Mouse (Mus musculus): ENCODE measurements at regions not wholly inside any gene's neighbourhood (a gene's known extent, or its start where the extent isn't known, plus 50 kb on each side); places are given as distances from the start of the nearest gene placed in this dataset.

DNA sequence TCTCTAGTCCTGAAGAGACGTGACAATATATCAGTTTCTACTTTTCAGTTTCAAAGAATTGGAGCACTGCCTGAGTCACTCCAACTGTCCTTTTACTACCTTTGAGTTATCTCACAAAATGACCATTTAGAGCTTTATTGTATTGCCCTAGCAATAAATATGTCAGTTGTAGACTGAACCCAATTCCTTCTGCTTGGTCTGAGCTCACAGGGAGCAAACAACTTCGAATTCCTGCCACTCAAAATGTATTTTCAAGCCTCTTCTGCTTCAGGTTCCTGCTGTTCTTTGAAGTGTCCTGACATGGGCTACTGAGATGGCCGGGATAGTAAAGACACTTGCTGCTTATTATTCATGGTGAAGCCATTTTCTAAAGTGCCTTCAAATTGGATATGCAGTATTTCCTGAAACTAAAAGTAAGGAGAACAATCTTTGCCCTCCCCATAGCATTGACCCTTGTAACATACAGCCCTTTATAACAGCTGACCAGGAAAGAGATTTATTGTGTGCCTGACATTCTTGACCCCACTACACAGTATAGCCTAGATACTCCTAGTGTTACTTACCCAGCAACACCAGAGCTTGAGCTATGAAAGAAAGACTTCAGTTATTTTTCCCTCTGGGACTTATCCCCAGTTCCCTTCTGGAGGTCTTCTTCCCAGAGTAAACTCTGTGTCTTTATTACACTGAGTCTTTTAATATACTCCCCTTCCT is 460.9 kb downstream of the Nsun3 start:
- H3K36me3 ChIP-seq (replicated peaks): no peaks in the 10 kb centered on the region
- DNase-seq (ENCODE audit: low spot score) (no peak), ATAC-seq (ENCODE audit: extremely low read depth, insufficient number of reproducible peaks, low FRiP score, poor library complexity, severe bottlenecking) (no peak)
- H3K27me3 ChIP-seq (ENCODE audit: insufficient read depth, low read length): no peaks in the 10 kb centered on the region
- no peaks in the 10 kb centered on the region for H3K4me1 ChIP-seq (ENCODE audit: insufficient read depth, low read depth, low read length)
- peaks cover 4% of the 10 kb centered on the region for H3K9me3 ChIP-seq (replicated peaks)
- no peak overlapping the region for H3K4me3 ChIP-seq (ENCODE audit: low read depth, low read length)
- TF ChIP-seq POLR2AphosphoS5 (IDR thresholded peaks at IDR 0.05; ENCODE audit: insufficient replicate concordance, low read depth, low read length) (no peak), GATA1 (IDR thresholded peaks at IDR 0.05; ENCODE audit: borderline replicate concordance, low read length) (no peak), TAL1 (conservative IDR thresholded peaks at IDR 0.05; ENCODE audit: low read depth, low read length) (no peak), GATA2 (IDR thresholded peaks at IDR 0.05; ENCODE audit: borderline replicate concordance, low read depth, low read length) (no peak), CTCF (IDR thresholded peaks at IDR 0.05; ENCODE audit: low read depth, low read length) (no peak)

DNA sequence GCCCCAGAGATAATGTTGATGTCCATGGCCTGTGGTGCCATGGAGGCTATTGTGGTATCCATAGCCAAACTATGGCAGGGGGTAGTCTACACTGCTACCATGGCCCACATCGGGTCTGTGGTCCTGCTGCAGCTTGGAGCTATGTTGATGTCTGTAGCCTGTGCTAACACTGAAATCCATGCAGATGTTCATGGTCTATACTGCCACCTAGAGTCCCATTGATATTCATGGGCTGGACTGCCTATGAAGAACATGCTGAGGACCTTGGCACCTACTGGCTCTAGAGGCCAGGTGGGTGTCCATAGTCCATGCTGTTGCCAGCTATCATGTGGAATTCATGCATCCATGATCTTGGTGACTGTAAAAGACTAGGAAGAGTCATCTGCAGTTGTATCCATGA is 463.8 kb downstream of the Nsun3 start:
- Histone ChIP-seq H3K9me3 (replicated peaks) (peaks cover 4% of the 10 kb centered on the region), H3K27me3 (ENCODE audit: insufficient read depth, low read length) (no peaks in the 10 kb centered on the region), H3K4me1 (ENCODE audit: insufficient read depth, low read depth, low read length) (no peaks in the 10 kb centered on the region), H3K36me3 (replicated peaks) (no peaks in the 10 kb centered on the region), H3K4me3 (ENCODE audit: low read depth, low read length) (no peak overlapping the region)
- TF ChIP-seq GATA1 (IDR thresholded peaks at IDR 0.05; ENCODE audit: borderline replicate concordance, low read length): no peak
- TF ChIP-seq GATA2 (IDR thresholded peaks at IDR 0.05; ENCODE audit: borderline replicate concordance, low read depth, low read length): no peak
- no peak for TF ChIP-seq TAL1 (conservative IDR thresholded peaks at IDR 0.05; ENCODE audit: low read depth, low read length)
- TF ChIP-seq POLR2AphosphoS5 (IDR thresholded peaks at IDR 0.05; ENCODE audit: insufficient replicate concordance, low read depth, low read length): no peak
- no peak for TF ChIP-seq CTCF (IDR thresholded peaks at IDR 0.05; ENCODE audit: low read depth, low read length)
- ATAC-seq (ENCODE audit: extremely low read depth, insufficient number of reproducible peaks, low FRiP score, poor library complexity, severe bottlenecking) (no peak), DNase-seq (ENCODE audit: low spot score) (no peak)

DNA sequence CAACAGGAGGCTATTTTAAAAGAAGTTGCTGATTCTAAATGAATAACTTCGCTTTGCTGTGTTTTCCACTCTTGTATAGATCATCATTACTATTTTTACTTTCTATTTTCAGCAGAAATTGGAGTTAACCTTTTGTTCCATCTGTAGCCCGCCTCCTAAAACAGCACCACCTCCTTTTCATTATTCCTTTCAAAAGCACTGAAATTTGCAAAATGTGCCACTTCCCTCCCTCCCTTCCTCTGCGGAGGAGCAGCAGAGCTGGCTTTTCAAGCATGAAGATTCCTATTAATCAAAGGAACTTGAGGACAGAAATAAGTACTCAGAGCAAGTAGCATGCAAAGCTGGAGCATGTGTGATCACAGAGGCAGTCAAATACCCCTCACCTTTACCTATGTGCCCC is 497.7 kb downstream of the Nsun3 start:
- Histone ChIP-seq H3K9me3 (replicated peaks) (no peaks in the 10 kb centered on the region), H3K4me3 (ENCODE audit: low read depth, low read length) (no peak overlapping the region), H3K27me3 (ENCODE audit: insufficient read depth, low read length) (no peaks in the 10 kb centered on the region), H3K36me3 (replicated peaks) (no peaks in the 10 kb centered on the region), H3K4me1 (ENCODE audit: insufficient read depth, low read depth, low read length) (no peaks in the 10 kb centered on the region)
- no peak for TF ChIP-seq GATA1 (IDR thresholded peaks at IDR 0.05; ENCODE audit: borderline replicate concordance, low read length)
- no peak for TF ChIP-seq TAL1 (conservative IDR thresholded peaks at IDR 0.05; ENCODE audit: low read depth, low read length)
- no peak for TF ChIP-seq CTCF (IDR thresholded peaks at IDR 0.05; ENCODE audit: low read depth, low read length)
- TF ChIP-seq POLR2AphosphoS5 (IDR thresholded peaks at IDR 0.05; ENCODE audit: insufficient replicate concordance, low read depth, low read length): no peak
- TF ChIP-seq GATA2 (IDR thresholded peaks at IDR 0.05; ENCODE audit: borderline replicate concordance, low read depth, low read length): no peak
- ATAC-seq (ENCODE audit: extremely low read depth, insufficient number of reproducible peaks, low FRiP score, poor library complexity, severe bottlenecking): no peak
- DNase-seq (ENCODE audit: low spot score): no peak
